Mouse (Mus musculus) midbrain, embryonic 15.5 days (tissue): ENCODE measurements around the gene Gm3500. TPM values are rescaled to one million over a fixed set of nuclear protein-coding genes. Genes with fewer than 3 reads are reported as not detected.
"Not testable (repeated sequence)": the region's sequence is repeated elsewhere in the genome, so short reads cannot be mapped to it uniquely, and the experiment has no call there.

Source experiments
- ATAC-seq: fragments of 200-750 bp; cut with Nextera tagmentation; replicated peaks from 2 replicates; pipeline ENCODE4 v1.8.0; 2017; ENCODE audit warnings: moderate TSS enrichment
- H3K27ac ChIP-seq: fragments of 300-500 bp; sonication (generic); 2 replicates; pipeline ENCODE4 v1.5.1; 2015; ENCODE audit warnings: mild to moderate bottlenecking, inconsistent platforms
- H3K27me3 ChIP-seq: fragments of 300-500 bp; sonication (generic); replicated peaks from 2 replicates; pipeline ENCODE4 v1.6.1; 2015; ENCODE audit warnings: inconsistent platforms
- H3K36me3 ChIP-seq: fragments of 300-500 bp; sonication (generic); replicated peaks from 2 replicates; pipeline ENCODE4 v1.6.1; 2015; ENCODE audit warnings: inconsistent platforms
- H3K4me1 ChIP-seq: fragments of 300-500 bp; sonication (generic); 2 replicates; pipeline ENCODE4 v1.6.1; 2015; ENCODE audit warnings: inconsistent platforms
- H3K4me2 ChIP-seq: fragments of 300-500 bp; sonication (generic); 2 replicates; pipeline ENCODE4 v1.6.1; 2015; ENCODE audit warnings: inconsistent platforms, mild to moderate bottlenecking, moderate library complexity
- H3K4me3 ChIP-seq: fragments of 300-500 bp; sonication (generic); 2 replicates; pipeline ENCODE4 v1.5.1; 2015; ENCODE audit warnings: mild to moderate bottlenecking, inconsistent platforms
- H3K9ac ChIP-seq: fragments of 300-500 bp; sonication (generic); 2 replicates; pipeline ENCODE4 v1.6.1; 2015; ENCODE audit warnings: mild to moderate bottlenecking, inconsistent platforms
- H3K9me3 ChIP-seq: fragments of 300-500 bp; sonication (generic); 2 replicates; pipeline ENCODE4 v1.6.1; 2016; ENCODE audit warnings: inconsistent platforms
- WGBS: fragments of 180-500 bp; shearing (Covaris S2); methylation state at CpG from one replicate; pipeline ENCODE4 v1.1.7; 2015; ENCODE audit warnings: mixed read lengths; 5-methylcytosine and 5-hydroxymethylcytosine counted together
- polyA plus RNA-seq: library from polyadenylated mRNA; unstranded; fragments of >200 nt; fragmentation: Nextera tagmentation; extraction: Ambion mirVana; gene quantifications from 2 replicates; pipeline ENCODE4 v1.2.1, GENCODE M21; 2015

The Gm3500 gene
- polyA plus RNA-seq = 0.86 and 2.0 TPM in 2 replicates

DNA sequence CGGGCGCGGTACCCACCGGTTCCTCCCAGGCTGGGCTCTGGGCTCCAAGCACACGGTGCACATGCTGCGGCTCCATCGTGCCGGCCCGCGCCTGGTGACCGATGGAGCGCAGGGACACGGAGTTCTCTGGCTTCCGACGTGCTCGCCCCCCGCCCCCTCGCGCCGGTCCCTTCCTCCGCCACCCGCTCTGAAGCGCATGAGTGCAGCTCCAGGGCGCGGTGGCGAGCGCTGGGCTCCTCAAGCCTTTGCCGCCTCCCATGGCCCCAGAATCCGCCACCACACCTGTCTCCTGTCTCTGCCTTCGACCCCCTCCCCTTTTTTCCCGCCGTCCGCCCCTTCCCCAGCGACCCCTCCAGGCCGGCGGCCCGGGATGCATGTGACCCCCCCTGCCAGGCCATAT is at the start of gene Gm3500:
Gene Gm3500, minus strand, starts transcription at position 101 of the 400 bp plus-strand sequence.
- not testable (repeated sequence) for H3K9ac ChIP-seq, H3K9me3 ChIP-seq, H3K4me1 ChIP-seq, H3K27ac ChIP-seq, ATAC-seq, H3K27me3 ChIP-seq, H3K4me2 ChIP-seq, H3K36me3 ChIP-seq, H3K4me3 ChIP-seq
- WGBS = no CpG with 5 or more reads among the region's 37 CpGs

- WGBS = no CpG with 5 or more reads among the region's 2 CpGs
- H3K4me3 ChIP-seq, H3K4me2 ChIP-seq, H3K4me1 ChIP-seq, H3K27ac ChIP-seq, ATAC-seq, H3K27me3 ChIP-seq, H3K9me3 ChIP-seq, H3K36me3 ChIP-seq, H3K9ac ChIP-seq: not testable (repeated sequence)
These were observed 54.0 kb downstream of the Gm3500 start, which contains the start of gene Gm3542 for GRCm38 (mm10) chr14:5334828-5335227. TSS of gene Gm3542 (minus strand) at chr14:5334928.

Other genes starting within 250 kb of the Gm3500 start
- gene Gm3317, start 224.5 kb downstream of the Gm3500 start, polyA plus RNA-seq = not detected in 2 replicates
- gene Gm8271, start 203.3 kb downstream of the Gm3500 start, polyA plus RNA-seq = not detected in 2 replicates
- 0.19 TPM in 1 of 2 replicates, not detected in the other for gene Gm3526, start 128.5 kb downstream of the Gm3500 start, polyA plus RNA-seq
- gene Gm3542, start 54.1 kb downstream of the Gm3500 start, polyA plus RNA-seq = not detected in 2 replicates
- gene Gm3194, start 66.4 kb upstream of the Gm3500 start, polyA plus RNA-seq = 2.5 and 2.8 TPM in 2 replicates
- not detected in 2 replicates for gene Gm8246, start 88.8 kb upstream of the Gm3500 start, polyA plus RNA-seq
- gene Gm3187, start 95.2 kb upstream of the Gm3500 start, polyA plus RNA-seq = 0.13 and 0.23 TPM in 2 replicates
- gene Gm3488, start 112.6 kb upstream of the Gm3500 start, polyA plus RNA-seq = 14.8 and 15.0 TPM in 2 replicates
- gene Gm3532, start 149.4 kb upstream of the Gm3500 start, polyA plus RNA-seq = 0.15 TPM in 1 of 2 replicates, not detected in the other
- gene Gm8265, start 244.0 kb upstream of the Gm3500 start, polyA plus RNA-seq = not detected in 2 replicates